Mouse (Mus musculus): ENCODE measurements around the gene Aco2. TPM values are rescaled to one million over a fixed set of nuclear protein-coding genes. Genes with fewer than 3 reads are reported as not detected.

Gene Aco2
- total RNA-seq, 2 experiments from 2014 or later, result 1,155 to 1,439 TPM

- TF ChIP-seq CTCF (IDR thresholded peaks at IDR 0.05), result no peak
- peak overlapping the region; percentile 100 for H3K27ac ChIP-seq
- DNase-seq, result peak; percentile 33
- intact Hi-C loops (cut with DNase I), result no loop called here
- H3K4me3 ChIP-seq, result peak overlapping the region; percentile 39
These were observed 24.2 kb upstream of the Aco2 start for GRCm38 (mm10) chr15:81847861-81848260.

GRCm38 (mm10) chr15:81848301-81848700 lies 23.8 kb upstream of the Aco2 start:
- Histone ChIP-seq H3K4me3 (peak overlapping the region; percentile 39), H3K27ac (peak overlapping the region; percentile 100)
- DNase-seq, result peak; percentile 77
- intact Hi-C loops (cut with DNase I), result no loop called here
- TF ChIP-seq CTCF (IDR thresholded peaks at IDR 0.05), result peak; percentile 98

- peak; percentile 82 for DNase-seq
- H3K4me3 ChIP-seq, result peak overlapping the region; percentile 80
- TF ChIP-seq CTCF (IDR thresholded peaks at IDR 0.05), result no peak
- intact Hi-C loops (cut with DNase I), result no loop called here
- peak overlapping the region; percentile 100 for H3K27ac ChIP-seq
These were observed 23.0 kb upstream of the Aco2 start for GRCm38 (mm10) chr15:81849104-81849503.

- TF ChIP-seq CTCF (IDR thresholded peaks at IDR 0.05), result no peak
- intact Hi-C loops (cut with DNase I), result loop anchor here (10.0 kb wide), 1 partner anchor 494 kb away; no protein-coding TSS in a partner anchor
- peak; percentile 45 for DNase-seq
- Histone ChIP-seq H3K27ac (peak overlapping the region; percentile 100), H3K4me3 (peak overlapping the region; percentile 80)
These were observed 21.4 kb upstream of the Aco2 start for GRCm38 (mm10) chr15:81850718-81851117.

- DNase-seq, result peak; percentile 33
- H3K4me3 ChIP-seq, result peak overlapping the region; percentile 80
- intact Hi-C loops (cut with DNase I), result loop anchor here (10.0 kb wide), 1 partner anchor 493 kb away; no protein-coding TSS in a partner anchor
- TF ChIP-seq CTCF (IDR thresholded peaks at IDR 0.05), result no peak
- peak overlapping the region; percentile 100 for H3K27ac ChIP-seq
These were observed 20.7 kb upstream of the Aco2 start for GRCm38 (mm10) chr15:81851375-81851774.

GRCm38 (mm10) chr15:81852411-81853000 lies 19.6 kb upstream of the Aco2 start:
- TF ChIP-seq CTCF (IDR thresholded peaks at IDR 0.05), result no peak
- peak overlapping the region; percentile 100 for H3K27ac ChIP-seq

GRCm38 (mm10) chr15:81853081-81853480 lies 19.0 kb upstream of the Aco2 start:
- no peak for TF ChIP-seq CTCF (IDR thresholded peaks at IDR 0.05)
- peak overlapping the region; percentile 80 for H3K4me3 ChIP-seq
- H3K27ac ChIP-seq, result peak overlapping the region; percentile 100
- intact Hi-C loops (cut with DNase I), result loop anchor here (10.0 kb wide), 1 partner anchor 492 kb away; no protein-coding TSS in a partner anchor
- DNase-seq, result peak; percentile 22

More at GRCm38 (mm10) chr15:81852411-81853000, 19.6 kb upstream of the Aco2 start:
- DNase-seq, result peak; percentile 50
- intact Hi-C loops (cut with DNase I), result loop anchor here (10.0 kb wide), 1 partner anchor 492 kb away; no protein-coding TSS in a partner anchor
- H3K4me3 ChIP-seq, result peak overlapping the region; percentile 80

GRCm38 (mm10) chr15:81856030-81856790 lies 15.9 kb upstream of the Aco2 start:
- no peak; the same call in 1 of the 2 replicates for TF ChIP-seq CTCF (IDR thresholded peaks at IDR 0.05)
- peak; percentile 94 for DNase-seq
- intact Hi-C loops (cut with DNase I), result loop anchor here (10.0 kb wide), 1 partner anchor 489 kb away; no protein-coding TSS in a partner anchor
- H3K27ac ChIP-seq, result peak overlapping the region; percentile 100
- H3K4me3 ChIP-seq, result peak overlapping the region; percentile 80

GRCm38 (mm10) chr15:81856938-81857723 lies 15.0 kb upstream of the Aco2 start:
- peak overlapping the region; percentile 100 for H3K27ac ChIP-seq
- intact Hi-C loops (cut with DNase I), result loop anchor here (10.0 kb wide), 1 partner anchor 488 kb away; no protein-coding TSS in a partner anchor
- TF ChIP-seq CTCF (IDR thresholded peaks at IDR 0.05), result no peak
- peak; percentile 57 for DNase-seq
- H3K4me3 ChIP-seq, result peak overlapping the region; percentile 80

- intact Hi-C loops (cut with DNase I), result loop anchor here (10.0 kb wide), 1 partner anchor 487 kb away; no protein-coding TSS in a partner anchor
- peak overlapping the region; percentile 100 for H3K27ac ChIP-seq
- H3K4me3 ChIP-seq, result peak overlapping the region; percentile 80
- no peak for DNase-seq
- no peak for TF ChIP-seq CTCF (IDR thresholded peaks at IDR 0.05)
These were observed 14.4 kb upstream of the Aco2 start for GRCm38 (mm10) chr15:81857724-81858116.

GRCm38 (mm10) chr15:81858138-81858516 lies 14.0 kb upstream of the Aco2 start:
- H3K4me3 ChIP-seq, result peak overlapping the region; percentile 80
- peak; percentile 4; the same call in 1 of the 2 replicates for TF ChIP-seq CTCF (IDR thresholded peaks at IDR 0.05)
- intact Hi-C loops (cut with DNase I), result loop anchor here (10.0 kb wide), 1 partner anchor 487 kb away; no protein-coding TSS in a partner anchor
- peak overlapping the region; percentile 100 for H3K27ac ChIP-seq
- peak; percentile 95 for DNase-seq

All from gastrocnemius, adult 2 months (tissue).